Mouse (Mus musculus): ENCODE measurements around the gene 1700021F07Rik. TPM values are rescaled to one million over a fixed set of nuclear protein-coding genes. Genes with fewer than 3 reads are reported as not detected.

The 1700021F07Rik gene
- polyA plus RNA-seq, 1 experiment from 2014 or later: not detected

DNA sequence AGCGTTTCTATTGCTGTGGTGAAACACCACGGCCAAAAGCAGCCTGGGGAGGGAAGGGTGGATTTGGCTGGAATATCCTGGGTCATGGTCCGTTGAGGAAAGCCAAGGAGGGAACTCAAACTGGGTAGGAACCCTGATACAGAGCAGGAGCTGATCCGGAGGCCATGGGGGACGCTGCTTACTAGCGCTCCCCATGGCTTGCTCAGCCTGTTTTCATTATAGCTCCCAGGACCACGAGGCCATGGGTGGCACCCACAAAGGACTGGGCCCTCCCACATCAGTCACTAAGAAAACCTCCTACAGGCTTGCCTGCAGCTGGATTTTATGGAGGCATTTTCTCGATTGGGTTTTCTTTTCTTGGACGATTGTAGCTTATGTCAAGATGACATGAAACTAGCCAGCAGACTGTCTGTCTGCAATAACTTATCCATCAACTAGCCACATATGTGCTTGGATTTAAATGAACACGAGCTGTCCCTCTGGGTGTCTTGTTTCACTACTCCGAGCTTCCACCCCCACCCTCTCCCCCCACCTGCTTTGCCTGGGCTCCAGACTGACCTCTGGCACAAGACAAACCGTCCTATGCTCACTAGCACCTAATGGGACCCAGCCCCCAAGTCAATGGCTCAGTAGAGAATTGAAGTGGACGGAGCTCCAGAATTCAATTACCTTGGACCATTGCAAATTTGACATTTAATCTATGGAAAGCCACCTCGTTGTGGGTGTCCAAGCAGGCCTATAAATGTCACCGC is 10.5 kb downstream of the 1700021F07Rik start:
- H3K36me3 ChIP-seq (ENCODE audit: control insufficient read depth, insufficient read depth, low read length): no peaks in the 10 kb centered on the region
- H3K4me1 ChIP-seq (ENCODE audit: control insufficient read depth, insufficient read depth, low read length): no peaks in the 10 kb centered on the region
- 64% methylated on average over 15 of the region's 15 CpGs for WGBS
- H3K4me3 ChIP-seq (replicated peaks; ENCODE audit: low read length): no peak overlapping the region
- no peaks in the 10 kb centered on the region for H3K9me3 ChIP-seq (replicated peaks; ENCODE audit: control insufficient read depth, low read length)
- no peak overlapping the region for H3K27ac ChIP-seq (ENCODE audit: low read length)
- ATAC-seq (ENCODE audit: insufficient read depth, low FRiP score): no peak
- no peak overlapping the region for H3K9ac ChIP-seq (ENCODE audit: low read length)
- no peaks in the 10 kb centered on the region for H3K27me3 ChIP-seq (ENCODE audit: control insufficient read depth, insufficient read depth, low read length)
- H3K4me2 ChIP-seq (ENCODE audit: low read depth, low read length): no peak overlapping the region

DNA sequence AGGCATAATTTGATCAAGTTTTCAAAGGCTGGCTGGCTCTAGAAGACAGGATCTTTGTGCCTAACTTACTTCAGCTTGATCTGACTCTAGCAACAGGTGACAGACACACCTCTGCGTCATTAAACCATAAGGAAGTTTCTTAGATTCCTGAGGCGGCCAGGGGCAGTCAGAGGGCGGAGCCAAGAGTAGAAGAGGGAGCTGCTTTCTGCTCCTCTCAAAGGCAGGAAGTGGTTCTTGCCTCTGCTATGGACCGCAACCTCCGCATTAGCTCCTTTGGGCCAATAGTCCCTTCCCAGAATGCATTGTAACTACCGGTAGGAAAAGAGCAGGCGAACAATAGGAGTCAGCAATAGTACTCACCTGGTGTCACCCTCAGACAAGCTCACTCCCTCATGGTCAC is 12.2 kb downstream of the 1700021F07Rik start:
- Histone ChIP-seq H3K4me2 (ENCODE audit: low read depth, low read length) (no peak overlapping the region), H3K27ac (ENCODE audit: low read length) (no peak overlapping the region), H3K36me3 (ENCODE audit: control insufficient read depth, insufficient read depth, low read length) (no peaks in the 10 kb centered on the region), H3K9me3 (replicated peaks; ENCODE audit: control insufficient read depth, low read length) (no peaks in the 10 kb centered on the region), H3K9ac (ENCODE audit: low read length) (no peak overlapping the region), H3K27me3 (ENCODE audit: control insufficient read depth, insufficient read depth, low read length) (no peaks in the 10 kb centered on the region), H3K4me1 (ENCODE audit: control insufficient read depth, insufficient read depth, low read length) (0 out of 2 replicates have a peak, but pooled peaks cover 1% of the 10 kb centered on the region), H3K4me3 (replicated peaks; ENCODE audit: low read length) (no peak overlapping the region)
- no peak for ATAC-seq (ENCODE audit: insufficient read depth, low FRiP score)
- 59% methylated on average over 7 of the region's 7 CpGs for WGBS

DNA sequence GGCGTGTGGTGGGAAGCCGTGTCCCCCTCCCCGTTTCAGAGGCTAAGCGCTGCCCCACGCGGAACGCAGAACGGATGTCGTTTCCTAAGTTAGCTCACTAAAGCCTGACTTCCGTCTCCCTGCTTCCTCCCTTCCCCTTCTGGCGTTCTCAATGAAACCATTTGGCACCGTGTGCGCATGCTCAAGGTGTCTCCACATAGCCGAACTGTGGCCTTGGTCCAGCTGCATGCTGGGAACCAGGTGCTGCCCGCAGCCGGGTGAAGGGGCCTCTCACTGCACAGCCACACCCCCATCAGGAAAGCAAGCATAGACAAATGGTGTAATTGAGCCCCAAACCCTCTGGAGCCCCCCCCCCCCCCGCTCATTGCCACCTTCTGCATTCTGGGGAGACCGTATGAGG is 13.0 kb downstream of the 1700021F07Rik start:
- Histone ChIP-seq H3K4me3 (replicated peaks; ENCODE audit: low read length) (no peak overlapping the region), H3K4me1 (ENCODE audit: control insufficient read depth, insufficient read depth, low read length) (0 out of 2 replicates have a peak, but pooled peaks cover 7% of the 10 kb centered on the region), H3K36me3 (ENCODE audit: control insufficient read depth, insufficient read depth, low read length) (no peaks in the 10 kb centered on the region), H3K9me3 (replicated peaks; ENCODE audit: control insufficient read depth, low read length) (no peaks in the 10 kb centered on the region), H3K4me2 (ENCODE audit: low read depth, low read length) (no peak overlapping the region), H3K27ac (ENCODE audit: low read length) (no peak overlapping the region), H3K9ac (ENCODE audit: low read length) (no peak overlapping the region), H3K27me3 (ENCODE audit: control insufficient read depth, insufficient read depth, low read length) (no peaks in the 10 kb centered on the region)
- no peak for ATAC-seq (ENCODE audit: insufficient read depth, low FRiP score)
- WGBS: 81% methylated on average over 18 of the region's 18 CpGs

DNA sequence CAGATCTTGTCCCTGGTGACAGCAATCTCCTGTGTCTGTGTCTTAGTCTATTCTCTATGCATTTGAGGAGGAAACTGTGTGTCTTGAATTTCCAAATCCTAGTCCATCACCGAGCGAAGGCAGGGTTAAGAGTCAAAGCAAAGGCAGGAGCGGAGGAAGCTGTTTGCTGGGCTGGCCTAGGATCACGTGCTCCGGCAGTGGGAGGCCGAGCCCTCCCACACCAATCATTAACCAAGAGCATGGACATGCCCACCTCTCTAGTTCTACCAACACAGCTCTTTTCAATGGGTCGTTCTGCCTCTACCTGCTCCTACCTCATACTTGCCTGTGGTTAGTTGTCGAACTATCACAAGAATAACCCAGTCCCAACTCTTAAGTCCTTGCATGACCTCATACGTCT is 13.5 kb downstream of the 1700021F07Rik start:
- H3K9ac ChIP-seq (ENCODE audit: low read length): no peak overlapping the region
- H3K4me1 ChIP-seq (ENCODE audit: control insufficient read depth, insufficient read depth, low read length): 0 out of 2 replicates have a peak, but pooled peaks cover 7% of the 10 kb centered on the region
- ATAC-seq (ENCODE audit: insufficient read depth, low FRiP score): no peak
- no peaks in the 10 kb centered on the region for H3K9me3 ChIP-seq (replicated peaks; ENCODE audit: control insufficient read depth, low read length)
- no peak overlapping the region for H3K4me3 ChIP-seq (replicated peaks; ENCODE audit: low read length)
- H3K27ac ChIP-seq (ENCODE audit: low read length): no peak overlapping the region
- no peaks in the 10 kb centered on the region for H3K36me3 ChIP-seq (ENCODE audit: control insufficient read depth, insufficient read depth, low read length)
- H3K27me3 ChIP-seq (ENCODE audit: control insufficient read depth, insufficient read depth, low read length): no peaks in the 10 kb centered on the region
- 68% methylated on average over 9 of the region's 9 CpGs for WGBS
- no peak overlapping the region for H3K4me2 ChIP-seq (ENCODE audit: low read depth, low read length)

DNA sequence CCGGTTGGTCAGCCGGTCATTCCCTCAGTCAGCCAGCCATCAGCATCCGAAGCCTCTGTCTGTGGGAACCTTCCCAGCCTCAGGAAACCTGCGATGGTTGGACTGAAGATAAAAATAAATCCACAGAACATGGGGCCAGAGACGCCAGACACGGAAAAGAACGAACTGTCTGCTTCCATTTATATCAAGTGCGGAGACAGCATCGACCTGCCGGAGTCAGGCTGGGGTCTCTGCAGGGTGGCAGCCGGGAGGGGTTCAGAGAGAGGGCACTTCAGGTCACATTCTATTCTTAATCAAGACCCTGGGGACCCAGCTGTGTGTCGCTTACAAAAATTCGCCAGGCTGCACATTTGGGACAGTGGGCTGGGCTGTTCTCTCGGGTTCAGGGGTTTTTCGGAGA is 17.4 kb downstream of the 1700021F07Rik start:
- H3K27ac ChIP-seq (ENCODE audit: low read length): no peak overlapping the region
- H3K4me1 ChIP-seq (ENCODE audit: control insufficient read depth, insufficient read depth, low read length): 0 out of 2 replicates have a peak, but pooled peaks cover 7% of the 10 kb centered on the region
- no peak overlapping the region for H3K4me3 ChIP-seq (replicated peaks; ENCODE audit: low read length)
- WGBS: 51% methylated on average over 15 of the region's 15 CpGs
- no peak for ATAC-seq (ENCODE audit: insufficient read depth, low FRiP score)
- H3K4me2 ChIP-seq (ENCODE audit: low read depth, low read length): no peak overlapping the region
- H3K36me3 ChIP-seq (ENCODE audit: control insufficient read depth, insufficient read depth, low read length): no peaks in the 10 kb centered on the region
- no peaks in the 10 kb centered on the region for H3K9me3 ChIP-seq (replicated peaks; ENCODE audit: control insufficient read depth, low read length)
- no peak overlapping the region for H3K9ac ChIP-seq (ENCODE audit: low read length)
- no peaks in the 10 kb centered on the region for H3K27me3 ChIP-seq (ENCODE audit: control insufficient read depth, insufficient read depth, low read length)

DNA sequence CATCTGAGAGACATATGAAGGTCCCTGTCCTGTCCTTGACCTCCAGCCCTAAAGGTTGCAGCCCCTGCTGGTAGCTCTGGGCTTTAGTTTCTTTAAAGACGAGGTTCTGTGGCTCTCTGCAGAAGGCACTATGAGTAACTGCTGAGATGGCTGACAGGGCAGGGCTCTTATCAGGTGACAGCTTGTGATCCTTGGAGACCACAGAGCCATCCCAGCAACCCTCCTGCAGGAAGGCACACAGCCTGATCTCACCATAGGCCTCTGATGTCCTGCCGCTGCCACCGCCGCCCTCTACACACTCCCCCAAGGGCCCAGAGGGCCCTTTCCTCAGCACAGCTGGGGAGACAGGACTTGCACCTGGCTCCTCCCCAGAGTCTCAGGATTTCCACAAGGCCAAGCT is 19.4 kb downstream of the 1700021F07Rik start:
- no peak for ATAC-seq (ENCODE audit: insufficient read depth, low FRiP score)
- Histone ChIP-seq H3K9me3 (replicated peaks; ENCODE audit: control insufficient read depth, low read length) (no peaks in the 10 kb centered on the region), H3K4me2 (ENCODE audit: low read depth, low read length) (no peak overlapping the region), H3K27me3 (ENCODE audit: control insufficient read depth, insufficient read depth, low read length) (no peaks in the 10 kb centered on the region), H3K27ac (ENCODE audit: low read length) (no peak overlapping the region), H3K36me3 (ENCODE audit: control insufficient read depth, insufficient read depth, low read length) (no peaks in the 10 kb centered on the region), H3K9ac (ENCODE audit: low read length) (no peak overlapping the region), H3K4me3 (replicated peaks; ENCODE audit: low read length) (no peak overlapping the region), H3K4me1 (ENCODE audit: control insufficient read depth, insufficient read depth, low read length) (peaks cover 11% of the 10 kb centered on the region; the same call in 1 of the 2 replicates)
- WGBS: 74% methylated on average over 4 of the region's 4 CpGs

DNA sequence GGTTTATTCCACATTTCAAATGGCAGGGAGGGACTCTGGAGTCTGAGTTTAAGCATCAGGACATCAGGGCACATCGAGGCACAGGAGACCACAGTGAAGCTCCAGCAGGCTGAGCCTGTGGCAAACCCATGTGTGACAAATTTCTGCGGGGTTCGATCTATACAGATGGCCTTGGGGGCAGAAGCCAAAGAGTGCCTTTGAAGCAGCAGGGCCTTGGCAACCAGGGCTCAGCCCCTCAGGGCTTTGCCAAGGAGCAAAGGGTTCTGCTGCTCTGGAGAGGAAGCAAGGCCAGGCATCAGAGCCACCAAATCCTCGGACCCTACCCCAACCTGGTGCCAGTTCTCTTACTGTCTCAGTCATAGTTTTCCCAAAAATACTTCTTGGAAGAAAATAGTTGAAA is 20.3 kb downstream of the 1700021F07Rik start:
- WGBS: 86% methylated on average over 4 of the region's 4 CpGs
- peaks cover 11% of the 10 kb centered on the region; the same call in 1 of the 2 replicates for H3K4me1 ChIP-seq (ENCODE audit: control insufficient read depth, insufficient read depth, low read length)
- no peaks in the 10 kb centered on the region for H3K36me3 ChIP-seq (ENCODE audit: control insufficient read depth, insufficient read depth, low read length)

DNA sequence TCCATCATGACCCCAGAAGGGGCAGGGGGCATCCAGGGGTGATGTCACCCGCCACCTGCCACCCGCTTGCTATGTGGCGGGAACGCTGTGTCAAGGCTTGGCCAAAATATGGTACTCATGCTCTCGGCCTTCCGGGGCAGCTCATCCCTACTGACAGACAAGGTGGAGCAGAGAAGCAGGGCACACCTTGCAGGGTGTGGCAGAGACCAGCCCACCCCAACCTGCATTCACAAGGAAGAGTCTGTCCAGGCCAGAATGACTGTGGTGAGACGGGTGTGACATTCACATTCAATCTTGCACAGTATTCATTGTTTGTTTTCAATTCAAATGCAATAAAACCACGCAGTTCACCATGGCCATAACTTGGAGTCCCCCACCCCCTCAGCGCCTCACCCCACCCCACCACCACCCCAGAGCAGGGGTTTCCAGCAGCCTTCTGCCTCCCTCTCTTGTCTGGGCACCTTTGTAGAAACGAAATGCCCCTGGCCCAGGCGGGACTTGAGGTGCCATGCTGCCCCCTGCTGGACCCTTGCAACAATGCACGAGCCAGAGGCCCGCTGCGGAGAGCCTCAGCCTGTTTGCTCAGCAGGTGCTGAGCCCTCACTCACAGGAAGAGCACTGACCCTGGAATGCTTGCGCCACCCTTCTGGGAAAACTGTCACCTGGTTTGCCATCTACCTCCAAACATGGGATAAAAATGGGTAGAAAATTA is 23.8 kb downstream of the 1700021F07Rik start:
- H3K9ac ChIP-seq (ENCODE audit: low read length): no peak overlapping the region; the same call in 1 of the 2 replicates
- peak; percentile 74 for ATAC-seq (ENCODE audit: insufficient read depth, low FRiP score)
- no peaks in the 10 kb centered on the region for H3K9me3 ChIP-seq (replicated peaks; ENCODE audit: control insufficient read depth, low read length)
- no peak overlapping the region for H3K27ac ChIP-seq (ENCODE audit: low read length)
- no peak overlapping the region for H3K4me3 ChIP-seq (replicated peaks; ENCODE audit: low read length)
- H3K4me2 ChIP-seq (ENCODE audit: low read depth, low read length): no peak overlapping the region
- no peaks in the 10 kb centered on the region for H3K36me3 ChIP-seq (ENCODE audit: control insufficient read depth, insufficient read depth, low read length)
- no peaks in the 10 kb centered on the region for H3K27me3 ChIP-seq (ENCODE audit: control insufficient read depth, insufficient read depth, low read length)
- 44% methylated on average over 15 of the region's 15 CpGs for WGBS
- H3K4me1 ChIP-seq (ENCODE audit: control insufficient read depth, insufficient read depth, low read length): peaks cover 4% of the 10 kb centered on the region; the same call in 1 of the 2 replicates

More for the DNA sequence above, 20.3 kb downstream of the 1700021F07Rik start:
- no peak overlapping the region for H3K9ac ChIP-seq (ENCODE audit: low read length)
- no peaks in the 10 kb centered on the region for H3K9me3 ChIP-seq (replicated peaks; ENCODE audit: control insufficient read depth, low read length)
- H3K27me3 ChIP-seq (ENCODE audit: control insufficient read depth, insufficient read depth, low read length): no peaks in the 10 kb centered on the region
- no peak overlapping the region for H3K27ac ChIP-seq (ENCODE audit: low read length)
- no peak for ATAC-seq (ENCODE audit: insufficient read depth, low FRiP score)
- no peak overlapping the region for H3K4me3 ChIP-seq (replicated peaks; ENCODE audit: low read length)
- H3K4me2 ChIP-seq (ENCODE audit: low read depth, low read length): no peak overlapping the region

DNA sequence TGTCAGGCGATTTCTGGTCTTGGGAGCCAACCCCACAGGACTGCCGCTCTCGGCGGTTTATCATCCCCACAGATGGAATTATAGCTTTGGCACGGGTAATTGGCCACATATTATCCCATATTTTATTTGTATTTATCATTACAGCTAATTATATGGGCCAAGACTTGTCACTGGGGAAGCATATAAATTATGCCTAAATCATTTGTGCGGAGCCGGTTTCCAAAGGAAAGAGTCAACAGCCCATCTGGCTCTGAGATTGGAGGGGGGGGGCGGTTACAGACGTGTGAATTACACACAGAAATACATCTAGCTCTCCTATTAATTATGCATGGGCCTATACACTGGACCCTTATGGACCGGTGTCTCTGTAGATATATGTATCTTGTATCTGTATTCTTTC is 26.9 kb downstream of the 1700021F07Rik start:
- Histone ChIP-seq H3K4me1 (ENCODE audit: control insufficient read depth, insufficient read depth, low read length) (peaks cover 4% of the 10 kb centered on the region; the same call in 1 of the 2 replicates), H3K36me3 (ENCODE audit: control insufficient read depth, insufficient read depth, low read length) (no peaks in the 10 kb centered on the region), H3K27me3 (ENCODE audit: control insufficient read depth, insufficient read depth, low read length) (no peaks in the 10 kb centered on the region), H3K9ac (ENCODE audit: low read length) (no peak overlapping the region), H3K4me2 (ENCODE audit: low read depth, low read length) (no peak overlapping the region), H3K9me3 (replicated peaks; ENCODE audit: control insufficient read depth, low read length) (no peaks in the 10 kb centered on the region), H3K4me3 (replicated peaks; ENCODE audit: low read length) (no peak overlapping the region), H3K27ac (ENCODE audit: low read length) (no peak overlapping the region)
- WGBS: 76% methylated on average over 10 of the region's 10 CpGs
- ATAC-seq (ENCODE audit: insufficient read depth, low FRiP score): no peak

Data from stomach, embryonic 16.5 days (tissue).